Mouse (Mus musculus): Measurements from ENCODE around the gene Zbtb7b.

DNA sequence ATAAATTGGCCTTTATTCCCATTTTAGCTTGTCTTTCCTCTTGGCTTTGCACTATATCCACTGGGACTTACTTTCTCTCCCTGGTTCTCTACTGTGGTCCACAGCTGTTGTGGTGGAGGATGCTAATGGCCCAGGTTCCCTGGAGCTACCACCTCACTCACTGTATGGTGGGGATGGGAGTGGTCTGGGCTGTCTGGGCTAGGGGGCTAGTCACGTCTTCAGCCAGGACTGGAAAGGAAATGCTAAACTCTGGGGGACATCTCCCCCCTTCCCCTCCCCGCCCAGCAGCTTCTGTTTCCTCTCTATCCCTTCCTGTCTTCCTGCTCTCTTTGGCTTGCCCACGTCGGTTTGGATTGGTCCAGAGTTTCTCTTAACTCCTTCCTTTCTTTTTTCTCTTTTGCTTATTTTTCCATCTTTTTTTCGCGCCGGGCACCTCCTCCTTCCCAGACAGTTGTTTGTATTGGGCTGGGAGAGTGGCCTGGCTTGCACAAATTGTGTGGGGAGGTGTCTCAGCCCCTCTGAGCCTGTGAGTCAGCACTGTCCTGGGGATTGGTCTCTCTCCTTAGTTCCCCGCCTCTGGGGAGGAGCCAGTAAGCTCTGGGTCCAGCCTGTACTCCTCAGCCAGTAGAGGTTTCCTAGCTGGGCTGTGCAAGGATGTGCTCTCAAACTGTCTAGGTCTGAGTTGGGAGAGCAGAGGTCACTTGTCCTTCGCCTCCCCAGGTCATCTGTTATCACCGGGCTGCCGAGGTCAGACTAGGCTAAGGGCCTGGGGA, 26.6 kb upstream of the Zbtb7b start:
- no peak for TF ChIP-seq CTCF (IDR thresholded peaks at IDR 0.05; ENCODE audit: control insufficient read depth, insufficient read depth, low read length)
- no peak for TF ChIP-seq POLR2A (IDR thresholded peaks at IDR 0.05; ENCODE audit: borderline replicate concordance, control insufficient read depth, low read depth, low read length)

Data from bone marrow, adult 2 months (tissue).